Mouse (Mus musculus): Measurements from ENCODE around the gene Adcy1. TPM values are rescaled to one million over a fixed set of nuclear protein-coding genes. Genes with fewer than 3 reads are reported as not detected.

The Adcy1 gene
- polyA plus RNA-seq, 1 experiment from 2014 or later = 1.1 TPM

DNA sequence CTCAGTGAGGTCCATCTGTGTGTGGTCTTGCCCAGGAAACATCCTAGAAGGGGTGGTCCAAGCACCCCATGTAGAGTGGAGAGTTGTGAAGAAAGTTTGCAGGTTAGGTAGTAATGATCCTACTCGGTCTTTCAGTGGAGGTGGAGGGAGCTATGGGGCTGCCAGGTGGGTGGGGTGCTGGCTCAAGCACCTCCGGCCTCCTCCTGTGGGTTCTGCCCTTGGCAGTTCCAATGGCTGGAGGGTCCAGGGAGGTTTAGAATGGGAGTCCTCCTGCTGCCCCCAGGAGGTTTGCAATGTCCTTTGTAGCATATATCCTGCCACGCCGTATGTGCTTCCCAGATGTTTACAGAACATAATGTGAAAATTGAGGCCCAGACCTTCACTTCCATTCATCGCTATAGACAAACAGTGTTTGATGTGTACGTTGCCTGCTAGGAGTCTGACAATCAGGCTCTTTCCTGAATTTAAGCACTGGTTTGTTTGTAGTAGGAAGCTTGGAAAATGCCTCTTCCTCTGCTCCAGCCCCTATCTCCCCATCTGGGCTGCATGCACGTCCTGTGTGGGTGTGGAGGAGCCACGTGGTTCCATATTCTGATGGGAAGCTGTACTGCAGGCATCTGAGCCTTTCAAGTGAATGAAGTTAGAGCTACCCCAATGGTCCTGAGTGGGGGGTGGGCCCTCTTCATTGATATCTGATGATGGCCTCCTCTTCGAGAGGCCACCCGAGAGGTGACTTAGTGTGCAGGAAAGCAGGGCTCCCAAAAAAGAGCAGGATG is 135.4 kb downstream of the Adcy1 start:
- Histone ChIP-seq H3K4me2 (replicated peaks) (no peak overlapping the region), H3K9ac (no peak overlapping the region), H3K9me3 (replicated peaks) (0 out of 2 replicates have a peak, but pooled peaks cover 5% of the 10 kb centered on the region), H3K27me3 (no peaks in the 10 kb centered on the region), H3K27ac (replicated peaks) (no peak overlapping the region), H3K4me3 (replicated peaks) (no peak overlapping the region), H3K4me1 (no peaks in the 10 kb centered on the region; the same call in 1 of the 2 replicates), H3K36me3 (no peaks in the 10 kb centered on the region)
- 57% methylated on average over 10 of the region's 10 CpGs for WGBS
- ATAC-seq (ENCODE audit: insufficient number of reproducible peaks, low FRiP score, low TSS enrichment, low read depth) = no peak

GRCm38 (mm10) chr11:7199736-7200392 is 136.6 kb downstream of the Adcy1 start:
- no peak overlapping the region for H3K4me2 ChIP-seq (replicated peaks)
- ATAC-seq (ENCODE audit: insufficient number of reproducible peaks, low FRiP score, low TSS enrichment, low read depth) = no peak
- 52% methylated on average over 14 of the region's 14 CpGs for WGBS

DNA sequence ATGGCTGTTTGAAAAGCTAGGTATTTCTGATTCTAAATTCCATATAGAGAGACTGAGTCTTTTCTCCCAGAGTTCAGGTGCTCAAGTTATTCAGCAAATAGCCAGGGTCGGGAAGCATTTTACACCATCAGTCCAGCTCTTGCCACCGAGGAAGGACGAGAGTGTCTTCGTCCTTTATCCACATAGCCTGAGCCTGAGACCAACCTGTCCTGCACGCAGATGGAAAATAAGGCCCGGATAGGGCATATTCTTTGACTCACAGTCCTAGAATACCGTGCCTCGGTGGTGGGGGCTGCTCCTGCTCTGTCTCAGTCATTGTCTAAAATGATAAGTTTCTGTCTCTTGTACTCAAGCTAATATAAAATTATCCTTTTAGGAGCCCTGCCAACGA is 137.1 kb downstream of the Adcy1 start:
- no peak overlapping the region for H3K4me3 ChIP-seq (replicated peaks)

More at GRCm38 (mm10) chr11:7199736-7200392, 136.6 kb downstream of the Adcy1 start:
- Histone ChIP-seq H3K4me1 (no peaks in the 10 kb centered on the region; the same call in 1 of the 2 replicates), H3K9me3 (replicated peaks) (0 out of 2 replicates have a peak, but pooled peaks cover 3% of the 10 kb centered on the region), H3K27me3 (no peaks in the 10 kb centered on the region), H3K27ac (replicated peaks) (no peak overlapping the region), H3K36me3 (no peaks in the 10 kb centered on the region), H3K4me3 (replicated peaks) (no peak overlapping the region), H3K9ac (no peak overlapping the region)

GRCm38 (mm10) chr11:7202206-7202605 is 138.9 kb downstream of the Adcy1 start:
- no peak overlapping the region for H3K9ac ChIP-seq
- ATAC-seq (ENCODE audit: insufficient number of reproducible peaks, low FRiP score, low TSS enrichment, low read depth) = no peak
- WGBS = 27% methylated on average over 7 of the region's 7 CpGs

More for the DNA sequence above, 137.1 kb downstream of the Adcy1 start:
- H3K27ac ChIP-seq (replicated peaks) = no peak overlapping the region
- no peak overlapping the region for H3K4me2 ChIP-seq (replicated peaks)
- no peaks in the 10 kb centered on the region for H3K36me3 ChIP-seq
- H3K9ac ChIP-seq = no peak overlapping the region
- H3K4me1 ChIP-seq = no peaks in the 10 kb centered on the region; the same call in 1 of the 2 replicates
- no peaks in the 10 kb centered on the region for H3K9me3 ChIP-seq (replicated peaks)
- no peaks in the 10 kb centered on the region for H3K27me3 ChIP-seq
- ATAC-seq (ENCODE audit: insufficient number of reproducible peaks, low FRiP score, low TSS enrichment, low read depth) = no peak
- WGBS = 82% methylated on average over 9 of the region's 9 CpGs

DNA sequence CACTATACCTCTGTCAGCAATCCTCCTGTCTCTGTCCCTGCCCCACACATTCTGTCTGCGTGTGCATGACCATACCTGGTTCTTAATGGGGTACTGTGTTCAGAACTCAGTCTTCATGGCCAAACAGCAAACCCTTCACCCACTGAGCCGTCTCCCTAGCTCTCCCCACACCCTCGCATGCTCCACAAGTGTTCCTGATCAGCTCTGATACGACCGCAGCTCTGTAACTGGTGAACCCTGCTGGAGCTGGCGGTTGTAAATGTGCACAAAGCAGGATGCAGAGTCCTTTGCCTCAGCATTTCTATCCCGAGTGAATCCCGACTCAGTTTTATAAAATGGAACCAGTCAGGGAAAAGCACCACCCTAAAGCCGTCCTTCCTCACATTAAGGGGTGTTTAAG is 140.6 kb downstream of the Adcy1 start:
- Histone ChIP-seq H3K4me1 (peaks cover 3% of the 10 kb centered on the region; the same call in 1 of the 2 replicates), H3K27me3 (no peaks in the 10 kb centered on the region), H3K4me2 (replicated peaks) (no peak overlapping the region), H3K9me3 (replicated peaks) (no peaks in the 10 kb centered on the region), H3K36me3 (peaks cover 22% of the 10 kb centered on the region), H3K4me3 (replicated peaks) (no peak overlapping the region), H3K9ac (no peak overlapping the region), H3K27ac (replicated peaks) (no peak overlapping the region)
- no peak for ATAC-seq (ENCODE audit: insufficient number of reproducible peaks, low FRiP score, low TSS enrichment, low read depth)
- 82% methylated on average over 9 of the region's 9 CpGs for WGBS

More at GRCm38 (mm10) chr11:7202206-7202605, 138.9 kb downstream of the Adcy1 start:
- no peaks in the 10 kb centered on the region for H3K9me3 ChIP-seq (replicated peaks)
- H3K27me3 ChIP-seq = no peaks in the 10 kb centered on the region
- H3K4me1 ChIP-seq = no peaks in the 10 kb centered on the region; the same call in 1 of the 2 replicates
- peaks cover 12% of the 10 kb centered on the region; the same call in 1 of the 2 replicates for H3K36me3 ChIP-seq
- H3K4me2 ChIP-seq (replicated peaks) = no peak overlapping the region
- no peak overlapping the region for H3K4me3 ChIP-seq (replicated peaks)
- no peak overlapping the region for H3K27ac ChIP-seq (replicated peaks)

DNA sequence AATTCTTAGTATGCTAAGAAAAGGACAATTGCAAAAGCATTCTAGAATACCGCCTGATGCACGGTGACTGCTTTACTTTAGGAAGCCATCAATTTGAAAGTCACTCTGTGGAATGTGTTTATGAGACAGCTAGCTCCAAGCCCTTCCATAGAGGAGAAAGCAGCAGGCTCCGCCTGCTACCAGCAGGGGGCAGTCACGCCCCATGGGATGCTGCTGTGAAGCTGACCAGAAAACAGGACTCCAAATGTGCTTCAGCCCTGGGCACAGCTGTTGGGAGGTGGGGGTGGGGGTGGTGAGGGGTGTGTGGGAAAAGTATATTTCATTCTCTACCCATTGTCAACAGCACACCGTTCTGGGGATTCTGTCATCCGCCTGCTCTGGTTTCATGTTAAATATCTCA is 147.1 kb downstream of the Adcy1 start:
- Histone ChIP-seq H3K4me2 (replicated peaks) (peak overlapping the region; percentile 41), H3K36me3 (peaks cover 33% of the 10 kb centered on the region), H3K4me3 (replicated peaks) (no peak overlapping the region), H3K9me3 (replicated peaks) (no peaks in the 10 kb centered on the region), H3K4me1 (peaks cover 40% of the 10 kb centered on the region), H3K9ac (no peak overlapping the region), H3K27ac (replicated peaks) (no peak overlapping the region), H3K27me3 (no peaks in the 10 kb centered on the region)
- ATAC-seq (ENCODE audit: insufficient number of reproducible peaks, low FRiP score, low TSS enrichment, low read depth) = no peak
- 14% methylated on average over 6 of the region's 6 CpGs for WGBS

DNA sequence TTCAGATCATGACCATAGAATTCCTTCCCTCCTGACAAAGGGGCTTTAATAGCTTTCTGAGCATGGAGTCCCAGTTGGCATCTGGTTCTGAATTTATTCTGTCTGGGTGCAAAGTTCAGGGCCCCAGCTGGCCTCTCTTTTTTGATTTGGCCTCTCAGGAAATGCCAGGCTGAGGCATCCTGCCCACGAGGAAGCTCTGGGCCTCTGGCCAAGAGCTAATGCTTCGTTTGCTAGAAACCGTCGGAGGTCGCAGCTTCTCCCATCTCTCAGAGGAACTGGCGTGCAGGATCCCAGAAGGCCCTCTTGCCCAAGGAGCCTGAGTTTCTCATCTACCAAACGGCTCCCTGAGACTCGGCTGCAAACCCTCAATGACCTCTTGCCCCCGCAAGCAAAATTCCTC is 147.9 kb downstream of the Adcy1 start:
- no peak for ATAC-seq (ENCODE audit: insufficient number of reproducible peaks, low FRiP score, low TSS enrichment, low read depth)
- H3K4me2 ChIP-seq (replicated peaks) = peak overlapping the region; percentile 41
- peaks cover 48% of the 10 kb centered on the region for H3K4me1 ChIP-seq
- H3K36me3 ChIP-seq = peaks cover 31% of the 10 kb centered on the region
- 0 out of 2 replicates have a peak overlapping the region, but pooled peaks have one; percentile 45 for H3K27ac ChIP-seq (replicated peaks)
- WGBS = 11% methylated on average over 9 of the region's 9 CpGs
- no peaks in the 10 kb centered on the region for H3K9me3 ChIP-seq (replicated peaks)
- H3K9ac ChIP-seq = no peak overlapping the region
- peak overlapping the region; percentile 26 for H3K4me3 ChIP-seq (replicated peaks)
- no peaks in the 10 kb centered on the region for H3K27me3 ChIP-seq

DNA sequence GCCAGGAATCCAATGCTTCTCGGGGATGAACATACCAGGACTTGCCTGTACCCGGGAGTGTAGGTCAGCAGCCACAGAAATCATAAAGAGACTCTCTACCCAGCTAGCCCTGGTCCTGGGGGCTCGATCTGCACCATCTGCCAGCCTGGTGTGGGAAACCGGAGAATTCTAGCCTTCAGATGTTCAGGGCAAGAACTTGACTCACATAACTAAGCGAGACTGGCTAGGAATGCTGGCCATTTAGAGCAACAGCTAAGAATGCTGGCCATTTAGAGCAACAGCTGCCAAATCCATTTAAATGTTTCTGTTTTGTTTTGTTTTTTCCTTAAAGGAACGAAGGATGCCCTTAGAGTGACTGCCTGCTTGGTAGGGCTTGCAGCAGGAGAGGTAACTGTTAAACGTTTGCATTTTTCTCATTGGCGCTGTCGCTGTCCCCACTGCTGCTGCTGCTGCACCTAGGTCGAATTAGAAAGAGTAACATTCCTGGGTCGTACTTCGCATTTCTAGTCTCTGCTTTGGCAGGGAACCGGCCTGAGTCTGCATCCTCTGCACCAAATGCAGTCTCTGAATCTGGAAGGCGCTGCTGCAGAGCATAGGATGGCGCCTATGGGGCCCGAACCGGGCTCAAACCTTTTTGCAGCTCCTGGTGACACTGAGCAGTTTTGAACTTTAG is 149.0 kb downstream of the Adcy1 start:
- no peak for ATAC-seq (ENCODE audit: insufficient number of reproducible peaks, low FRiP score, low TSS enrichment, low read depth)
- Histone ChIP-seq H3K27ac (replicated peaks) (peak overlapping the region; percentile 60), H3K4me3 (replicated peaks) (peak overlapping the region; percentile 73), H3K4me2 (replicated peaks) (peak overlapping the region; percentile 82), H3K9me3 (replicated peaks) (no peaks in the 10 kb centered on the region), H3K4me1 (peaks cover 55% of the 10 kb centered on the region), H3K27me3 (no peaks in the 10 kb centered on the region), H3K36me3 (peaks cover 21% of the 10 kb centered on the region), H3K9ac (peak overlapping the region; percentile 44)
- 6% methylated on average over 17 of the region's 17 CpGs for whole genome bisulfite sequencing

- Histone ChIP-seq H3K4me1 (peaks cover 53% of the 10 kb centered on the region), H3K4me2 (replicated peaks) (peak overlapping the region; percentile 82), H3K27ac (replicated peaks) (peak overlapping the region; percentile 86), H3K9me3 (replicated peaks) (no peaks in the 10 kb centered on the region), H3K27me3 (no peaks in the 10 kb centered on the region), H3K4me3 (replicated peaks) (peak overlapping the region; percentile 73), H3K9ac (peak overlapping the region; percentile 44), H3K36me3 (peaks cover 19% of the 10 kb centered on the region)
- no peak for ATAC-seq (ENCODE audit: insufficient number of reproducible peaks, low FRiP score, low TSS enrichment, low read depth)
- WGBS = 1% methylated on average over 19 of the region's 19 CpGs
Observed at GRCm38 (mm10) chr11:7213161-7213500, 149.8 kb downstream of the Adcy1 start.

DNA sequence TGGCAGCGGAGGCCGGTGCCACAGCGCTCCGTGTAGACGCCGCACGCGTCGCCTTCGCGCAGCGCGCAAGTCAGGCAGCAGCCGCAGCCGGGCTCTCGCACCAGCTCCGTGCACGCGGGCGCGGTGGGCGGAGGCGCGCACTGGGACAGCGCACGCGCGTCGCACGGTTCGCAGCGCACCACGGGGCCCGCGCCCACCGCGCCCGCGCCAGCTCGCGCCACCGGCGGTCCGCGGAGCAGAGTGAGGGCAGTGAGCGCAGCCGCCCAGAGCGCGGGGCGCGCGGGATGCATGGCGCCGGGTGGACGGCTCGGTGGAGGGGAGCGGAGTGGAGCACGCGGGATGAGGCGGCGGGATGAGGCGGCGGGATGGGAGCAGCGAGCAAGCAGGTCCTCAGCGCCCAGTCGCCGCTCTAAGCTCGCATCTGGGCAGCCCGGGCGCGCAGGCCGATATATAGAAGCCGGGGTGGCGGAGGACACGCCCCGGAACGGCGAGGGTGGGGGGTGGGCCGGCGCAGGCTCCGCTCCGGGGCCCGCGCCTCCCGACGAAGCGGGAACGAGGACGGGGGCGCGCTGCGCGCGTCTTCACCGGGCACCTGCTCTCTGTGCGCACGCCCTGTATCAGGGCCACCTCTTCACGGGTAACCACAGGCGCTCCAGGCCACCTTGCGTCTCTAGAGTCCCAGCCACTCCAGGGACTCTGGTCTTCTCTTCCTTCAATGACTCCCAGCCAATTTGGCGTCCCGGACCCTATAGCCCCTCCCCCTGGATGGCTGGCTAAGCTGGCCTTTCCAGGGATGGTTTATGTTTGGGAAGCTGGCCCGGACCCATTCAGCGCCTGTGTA is 150.4 kb downstream of the Adcy1 start, which contains the start of gene Igfbp3:
Gene Igfbp3 (minus strand): TSS at position 423 of the 841 bp plus-strand sequence.
- Histone ChIP-seq H3K9me3 (replicated peaks) (no peaks in the 10 kb centered on the region), H3K9ac (peak within 1 kb of the TSS; percentile 44), H3K4me1 (peaks cover 52% of the 10 kb centered on the region), H3K4me2 (replicated peaks) (peak within 1 kb of the TSS; percentile 82), H3K4me3 (replicated peaks) (peak within 1 kb of the TSS; percentile 73), H3K27me3 (no peaks in the 10 kb centered on the region), H3K36me3 (peaks cover 13% of the 10 kb centered on the region), H3K27ac (replicated peaks) (peak within 1 kb of the TSS; percentile 86)
- under 1% methylated on average over 104 of the region's 104 CpGs for WGBS
- ATAC-seq (ENCODE audit: insufficient number of reproducible peaks, low FRiP score, low TSS enrichment, low read depth) = peak; percentile 81

All from embryonic facial prominence, embryonic 15.5 days (tissue).